Mouse (Mus musculus) heart, postnatal 14 days (tissue): Measurements from ENCODE around the gene Lmod1. TPM values are rescaled to one million over a fixed set of nuclear protein-coding genes. Genes with fewer than 3 reads are reported as not detected.

Source experiments
- DNase-seq, 2 experiments: peaks; one replicate each; pipeline ENCODE4 v3.0.0; 2021 to 2022
- intact Hi-C: fragments of 180-260 bp; cut with DNase I; formaldehyde crosslinking; loops from one replicate; pipeline ENCODE4 v1.15.1; 2025
- total RNA-seq, 2 experiments: library from RNA; stranded (reverse); gene quantifications; 2 replicates each; pipeline ENCODE4 v1.2.3; 2021

Gene Lmod1
- total RNA-seq, 2 experiments from 2014 or later: 1.9 to 3.0 TPM

- no peak for DNase-seq
- intact Hi-C loops: no loop called here
These were observed 60.6 kb downstream of the Lmod1 start for GRCm38 (mm10) chr1:135385161-135385560.

GRCm38 (mm10) chr1:135399466-135399865 is 74.9 kb downstream of the Lmod1 start:
- intact Hi-C loops: loop anchor here (5.0 kb wide), 1 partner anchor 33 kb away; the partner anchor contains the start of gene Ipo9
- DNase-seq: no peak

- intact Hi-C loops: no loop called here
- DNase-seq: no peak
These were observed 77.0 kb downstream of the Lmod1 start for GRCm38 (mm10) chr1:135401452-135402110.

GRCm38 (mm10) chr1:135405356-135405755 is 80.7 kb downstream of the Lmod1 start:
- no peak for DNase-seq
- intact Hi-C loops: no loop called here

GRCm38 (mm10) chr1:135408973-135409372 is 84.4 kb downstream of the Lmod1 start:
- intact Hi-C loops: no loop called here
- no peak for DNase-seq

GRCm38 (mm10) chr1:135410967-135411366 is 86.4 kb downstream of the Lmod1 start:
- intact Hi-C loops: no loop called here
- peak; percentile 71 to 74 for DNase-seq

GRCm38 (mm10) chr1:135412130-135412529 is 87.5 kb downstream of the Lmod1 start:
- intact Hi-C loops: no loop called here
- DNase-seq: no peak

- intact Hi-C loops: no loop called here
- DNase-seq: peak in 1 of 2 experiments; percentile 39
These were observed 89.4 kb downstream of the Lmod1 start for GRCm38 (mm10) chr1:135413996-135414395.

Other genes with a start within 250 kb of the Lmod1 start
- 10 to 100 TPM; 14.5 to 15.5 TPM for gene Lgr6, start 219.5 kb upstream of the Lmod1 start, total RNA-seq
- gene Ptpn7, start 192.1 kb upstream of the Lmod1 start, total RNA-seq: 1 to 10 TPM in 1 of 2 experiments, under 1 TPM in 1; 0.72 to 3.3 TPM
- 10 to 100 TPM; 25.7 to 28.0 TPM for gene Arl8a, start 178.0 kb upstream of the Lmod1 start, total RNA-seq
- gene Gpr37l1, start 157.1 kb upstream of the Lmod1 start, total RNA-seq: under 1 TPM; 0.32 to 0.48 TPM
- under 1 TPM in 1 of 2 experiments, not detected in 1; 0.26 TPM for gene Elf3, start 66.2 kb upstream of the Lmod1 start, total RNA-seq
- 10 to 100 TPM; 22.0 to 23.0 TPM for gene Rnpep, start 40.7 kb upstream of the Lmod1 start, total RNA-seq
- gene Timm17a, start 11.0 kb upstream of the Lmod1 start, total RNA-seq: 100 to 1,000 TPM; 359 to 389 TPM
- gene Shisa4, start 50.4 kb downstream of the Lmod1 start, total RNA-seq: 1 to 10 TPM; 2.7 to 4.2 TPM
- gene Ipo9, start 105.7 kb downstream of the Lmod1 start, total RNA-seq: 10 to 100 TPM; 43.5 to 47.6 TPM